Mouse (Mus musculus): ENCODE measurements around the gene Otulin. TPM values are rescaled to one million over a fixed set of nuclear protein-coding genes. Genes with fewer than 3 reads are reported as not detected.

Otulin gene
- polyA plus RNA-seq, 1 experiment from 2014 or later = 31.4 TPM

DNA sequence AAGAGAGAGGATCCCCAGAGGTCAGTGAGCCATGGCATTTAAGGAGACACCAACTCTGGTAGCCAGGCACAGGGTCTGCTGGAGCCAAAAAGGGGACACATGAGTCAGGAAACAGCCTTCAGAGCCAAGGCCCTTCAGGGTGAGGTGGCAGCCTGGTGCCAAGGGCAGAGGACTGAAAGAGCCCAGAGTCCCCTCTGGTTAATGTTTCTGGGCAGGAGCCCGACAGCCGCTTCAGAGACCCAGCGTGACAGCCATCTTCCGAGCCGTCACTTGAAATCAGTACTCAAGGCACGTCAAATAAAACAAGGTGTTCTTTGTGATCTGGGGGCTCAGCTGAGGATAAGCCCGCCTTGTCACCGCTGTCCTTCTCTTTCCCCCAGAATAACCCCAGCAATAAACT lies 59.3 kb downstream of the Otulin start:
- Histone ChIP-seq H3K4me2 (replicated peaks) (no peak overlapping the region), H3K9me3 (ENCODE audit: control insufficient read depth, low read length) (no peaks in the 10 kb centered on the region), H3K4me3 (replicated peaks; ENCODE audit: low read length) (no peak overlapping the region), H3K27me3 (ENCODE audit: control insufficient read depth, insufficient read depth, low read length) (no peaks in the 10 kb centered on the region), H3K4me1 (replicated peaks; ENCODE audit: control insufficient read depth, insufficient read depth, low read length) (no peaks in the 10 kb centered on the region), H3K9ac (no peak overlapping the region), H3K27ac (no peak overlapping the region), H3K36me3 (replicated peaks; ENCODE audit: control insufficient read depth, insufficient read depth) (peaks cover 79% of the 10 kb centered on the region)
- no peak for ATAC-seq (ENCODE audit: low FRiP score)
- 78% methylated on average over 8 of the region's 8 CpGs for WGBS
- no peak for DNase-seq (ENCODE audit: low spot score)

DNA sequence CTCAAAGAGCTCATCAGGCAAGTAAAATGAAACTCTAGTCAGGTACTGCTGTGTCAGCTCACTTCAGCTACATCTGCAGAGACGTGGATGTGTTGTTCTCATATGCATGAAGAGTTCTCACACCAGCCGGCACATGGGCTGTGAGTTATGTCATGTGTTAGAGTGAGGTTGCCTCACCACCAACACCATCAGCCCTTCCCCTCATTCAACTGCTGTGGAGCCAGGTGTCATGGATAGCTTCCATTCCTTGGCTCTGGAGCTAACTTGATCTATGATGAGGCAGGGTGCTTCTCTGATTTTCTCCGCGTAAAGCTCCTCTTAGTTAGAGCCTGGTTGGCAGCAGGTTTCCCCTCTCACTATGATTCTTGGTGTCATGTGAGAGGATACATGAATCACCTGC lies 60.1 kb downstream of the Otulin start:
- H3K27me3 ChIP-seq (ENCODE audit: control insufficient read depth, insufficient read depth, low read length) = no peaks in the 10 kb centered on the region
- H3K4me2 ChIP-seq (replicated peaks) = no peak overlapping the region
- ATAC-seq (ENCODE audit: low FRiP score) (no peak), DNase-seq (ENCODE audit: low spot score) (no peak)
- H3K4me3 ChIP-seq (replicated peaks; ENCODE audit: low read length) = no peak overlapping the region
- H3K9ac ChIP-seq = no peak overlapping the region
- H3K27ac ChIP-seq = no peak overlapping the region
- no peaks in the 10 kb centered on the region for H3K4me1 ChIP-seq (replicated peaks; ENCODE audit: control insufficient read depth, insufficient read depth, low read length)
- no peaks in the 10 kb centered on the region for H3K9me3 ChIP-seq (ENCODE audit: control insufficient read depth, low read length)
- H3K36me3 ChIP-seq (replicated peaks; ENCODE audit: control insufficient read depth, insufficient read depth) = peaks cover 81% of the 10 kb centered on the region
- WGBS = 96% methylated on average over 4 of the region's 4 CpGs

DNA sequence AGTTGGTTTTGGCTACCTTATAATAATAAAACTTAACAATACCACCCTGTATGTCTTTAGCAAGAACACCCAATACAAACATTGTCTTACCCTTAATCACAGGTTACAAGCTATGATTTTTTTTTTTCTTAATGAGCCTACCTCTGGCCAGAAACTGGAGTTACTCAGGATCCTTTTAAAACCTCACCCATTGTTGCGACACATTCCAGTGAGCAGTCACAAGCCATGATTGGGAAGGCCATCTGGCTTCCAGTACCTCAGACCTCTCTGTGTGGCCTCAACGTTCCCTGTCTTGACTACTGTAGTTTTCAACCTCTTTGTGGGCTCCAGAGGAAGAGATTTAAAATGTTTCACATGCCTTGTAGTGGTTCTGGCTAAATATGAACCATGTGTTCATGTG lies 60.6 kb downstream of the Otulin start:
- H3K4me1 ChIP-seq (replicated peaks; ENCODE audit: control insufficient read depth, insufficient read depth, low read length) = no peaks in the 10 kb centered on the region
- whole genome bisulfite sequencing = 85% methylated on average over 2 of the region's 2 CpGs
- no peaks in the 10 kb centered on the region for H3K27me3 ChIP-seq (ENCODE audit: control insufficient read depth, insufficient read depth, low read length)
- no peak for ATAC-seq (ENCODE audit: low FRiP score)
- H3K36me3 ChIP-seq (replicated peaks; ENCODE audit: control insufficient read depth, insufficient read depth) = peaks cover 81% of the 10 kb centered on the region
- no peak for DNase-seq (ENCODE audit: low spot score)
- no peak overlapping the region for H3K4me2 ChIP-seq (replicated peaks)
- H3K9me3 ChIP-seq (ENCODE audit: control insufficient read depth, low read length) = no peaks in the 10 kb centered on the region
- H3K4me3 ChIP-seq (replicated peaks; ENCODE audit: low read length) = no peak overlapping the region
- no peak overlapping the region for H3K27ac ChIP-seq
- no peak overlapping the region for H3K9ac ChIP-seq

DNA sequence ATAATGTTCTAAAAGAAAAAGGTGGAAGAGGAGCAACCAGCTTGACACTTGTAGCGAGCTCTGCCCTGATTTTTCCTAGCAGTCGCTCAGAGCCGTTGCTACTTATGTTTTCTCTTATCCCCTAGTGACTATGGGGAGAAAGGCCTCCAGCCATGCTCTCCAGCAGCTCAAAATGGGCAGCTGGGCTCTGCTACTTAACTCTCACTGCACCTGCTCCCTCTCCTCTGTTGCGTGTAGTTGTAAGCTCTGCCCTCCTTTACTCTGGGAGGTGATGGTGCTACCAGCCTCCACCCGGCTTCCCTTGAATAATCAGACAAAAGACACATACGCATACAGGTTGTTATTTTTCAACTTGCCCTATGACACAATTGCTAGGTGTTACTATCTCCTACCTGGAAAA lies 62.1 kb downstream of the Otulin start:
- ATAC-seq (ENCODE audit: low FRiP score) = no peak
- WGBS = 72% methylated on average over 6 of the region's 6 CpGs
- H3K36me3 ChIP-seq (replicated peaks; ENCODE audit: control insufficient read depth, insufficient read depth) = peaks cover 77% of the 10 kb centered on the region

DNA sequence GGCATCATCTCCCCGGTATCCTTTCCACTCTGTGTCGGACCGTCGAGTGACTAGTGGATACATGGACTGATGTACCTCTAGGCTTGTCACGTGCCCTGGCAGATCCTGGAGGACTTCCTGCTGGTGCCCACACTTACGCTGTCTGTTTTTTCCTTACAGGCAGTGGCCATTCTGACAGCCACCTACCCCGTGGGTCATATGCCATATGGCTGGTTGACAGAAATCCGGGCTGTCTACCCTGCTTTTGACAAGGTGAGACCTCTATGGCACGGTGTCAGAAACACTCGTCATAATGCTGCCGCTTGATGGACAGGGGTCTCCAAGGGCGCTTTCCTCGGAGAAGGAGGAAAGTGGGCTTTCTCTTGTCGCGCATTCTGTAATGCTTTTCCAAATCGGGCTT lies 63.1 kb downstream of the Otulin start:
- H3K4me1 ChIP-seq (replicated peaks; ENCODE audit: control insufficient read depth, insufficient read depth, low read length) = no peaks in the 10 kb centered on the region
- H3K9me3 ChIP-seq (ENCODE audit: control insufficient read depth, low read length) = no peaks in the 10 kb centered on the region
- 84% methylated on average over 16 of the region's 16 CpGs for WGBS
- no peak overlapping the region for H3K9ac ChIP-seq
- H3K27ac ChIP-seq = no peak overlapping the region
- no peak overlapping the region for H3K4me2 ChIP-seq (replicated peaks)
- ATAC-seq (ENCODE audit: low FRiP score) (no peak), DNase-seq (ENCODE audit: low spot score) (no peak)
- no peaks in the 10 kb centered on the region for H3K27me3 ChIP-seq (ENCODE audit: control insufficient read depth, insufficient read depth, low read length)
- H3K36me3 ChIP-seq (replicated peaks; ENCODE audit: control insufficient read depth, insufficient read depth) = peaks cover 69% of the 10 kb centered on the region
- H3K4me3 ChIP-seq (replicated peaks; ENCODE audit: low read length) = no peak overlapping the region

More for the DNA sequence above, 62.1 kb downstream of the Otulin start:
- DNase-seq (ENCODE audit: low spot score) = no peak
- Histone ChIP-seq H3K9me3 (ENCODE audit: control insufficient read depth, low read length) (no peaks in the 10 kb centered on the region), H3K4me2 (replicated peaks) (no peak overlapping the region), H3K27me3 (ENCODE audit: control insufficient read depth, insufficient read depth, low read length) (no peaks in the 10 kb centered on the region), H3K9ac (no peak overlapping the region), H3K4me3 (replicated peaks; ENCODE audit: low read length) (no peak overlapping the region), H3K4me1 (replicated peaks; ENCODE audit: control insufficient read depth, insufficient read depth, low read length) (no peaks in the 10 kb centered on the region), H3K27ac (no peak overlapping the region)

DNA sequence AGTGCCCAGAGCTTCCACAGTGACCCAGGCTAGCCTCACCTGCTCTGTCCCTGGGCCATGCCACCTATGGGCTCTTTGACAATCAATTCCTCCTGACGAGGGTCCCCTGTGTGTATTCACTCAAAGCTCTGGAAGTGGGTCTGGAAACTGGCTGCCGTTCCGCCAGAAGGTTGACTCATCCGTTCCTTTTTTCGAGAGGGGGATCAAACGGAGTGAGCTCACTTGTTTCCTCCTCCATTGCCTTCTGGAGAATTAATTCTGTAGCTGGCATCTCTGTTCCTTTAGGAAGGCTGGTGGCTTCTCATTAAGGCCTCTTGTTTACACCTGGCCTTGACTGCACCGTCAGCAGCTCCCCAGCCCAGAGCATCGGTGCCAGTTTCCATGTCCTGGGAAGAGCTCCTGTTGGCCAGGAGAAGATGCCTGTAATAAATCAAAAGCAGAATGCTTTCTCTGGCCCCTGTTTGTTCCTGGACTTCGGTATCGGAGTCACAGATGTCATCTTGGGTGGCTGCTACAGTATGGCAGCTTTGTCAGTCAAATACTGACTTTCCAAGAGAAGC lies 64.8 kb downstream of the Otulin start:
- no peak for ATAC-seq (ENCODE audit: low FRiP score)
- 91% methylated on average over 10 of the region's 10 CpGs for WGBS
- DNase-seq (ENCODE audit: low spot score) = no peak
- Histone ChIP-seq H3K4me3 (replicated peaks; ENCODE audit: low read length) (no peak overlapping the region), H3K9me3 (ENCODE audit: control insufficient read depth, low read length) (no peaks in the 10 kb centered on the region), H3K4me2 (replicated peaks) (no peak overlapping the region), H3K4me1 (replicated peaks; ENCODE audit: control insufficient read depth, insufficient read depth, low read length) (no peaks in the 10 kb centered on the region), H3K9ac (no peak overlapping the region), H3K36me3 (replicated peaks; ENCODE audit: control insufficient read depth, insufficient read depth) (peaks cover 55% of the 10 kb centered on the region), H3K27me3 (ENCODE audit: control insufficient read depth, insufficient read depth, low read length) (no peaks in the 10 kb centered on the region), H3K27ac (no peak overlapping the region)

DNA sequence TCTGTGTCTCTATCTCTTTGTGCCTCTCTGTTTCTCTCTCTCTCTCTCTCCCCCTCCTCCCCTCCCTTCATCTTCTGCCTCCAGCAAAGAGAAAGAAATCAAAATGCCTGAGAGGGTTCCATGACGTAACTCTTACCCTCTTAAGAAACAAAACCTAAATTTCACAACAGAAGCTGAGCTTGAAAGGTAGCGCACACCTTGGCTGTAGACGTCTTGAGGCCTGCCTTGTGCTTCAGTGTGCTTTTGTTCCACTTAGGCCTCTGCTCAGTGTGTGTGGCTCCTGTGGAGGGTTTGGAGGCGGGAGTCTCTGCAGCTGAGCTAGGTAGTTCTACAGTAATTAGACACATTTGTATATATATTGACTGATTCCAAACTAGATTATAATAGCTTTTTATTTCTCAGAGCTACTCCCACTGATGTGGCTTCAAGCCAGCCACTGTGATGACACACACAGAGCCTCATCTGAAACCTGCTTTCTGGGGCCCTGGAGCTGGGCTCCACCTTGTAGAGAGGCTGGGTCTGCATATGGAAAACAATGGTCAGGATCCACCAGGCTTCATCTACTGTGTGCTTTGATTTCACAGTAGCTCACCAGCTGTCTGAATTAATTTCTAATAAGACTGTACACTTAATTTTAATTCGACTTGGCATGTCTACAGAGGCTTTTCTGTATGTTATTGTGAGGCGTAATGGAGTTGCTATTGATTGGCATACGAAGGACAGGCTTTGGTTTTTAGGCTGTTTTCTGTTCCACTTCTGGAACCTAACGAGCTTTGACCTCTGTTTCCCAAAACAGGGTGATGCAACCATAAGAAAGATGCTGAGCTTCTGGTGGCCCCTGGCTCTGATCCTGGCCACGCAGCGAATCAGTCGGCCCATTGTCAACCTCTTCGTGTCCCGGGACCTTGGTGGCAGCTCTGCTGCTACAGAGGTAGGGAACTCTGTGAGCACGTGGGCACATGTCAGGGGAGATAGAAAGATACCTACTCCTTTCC lies 66.1 kb downstream of the Otulin start:
- no peaks in the 10 kb centered on the region for H3K4me1 ChIP-seq (replicated peaks; ENCODE audit: control insufficient read depth, insufficient read depth, low read length)
- H3K9me3 ChIP-seq (ENCODE audit: control insufficient read depth, low read length) = no peaks in the 10 kb centered on the region
- H3K4me2 ChIP-seq (replicated peaks) = no peak overlapping the region
- DNase-seq (ENCODE audit: low spot score) (no peak), ATAC-seq (ENCODE audit: low FRiP score) (0 out of 2 replicates have a peak, but pooled peaks have one; percentile 39)
- H3K4me3 ChIP-seq (replicated peaks; ENCODE audit: low read length) = no peak overlapping the region
- H3K36me3 ChIP-seq (replicated peaks; ENCODE audit: control insufficient read depth, insufficient read depth) = peaks cover 51% of the 10 kb centered on the region
- 80% methylated on average over 14 of the region's 14 CpGs for WGBS
- H3K9ac ChIP-seq = no peak overlapping the region
- peak overlapping the region; percentile 24; the same call in 1 of the 2 replicates for H3K27ac ChIP-seq
- no peaks in the 10 kb centered on the region for H3K27me3 ChIP-seq (ENCODE audit: control insufficient read depth, insufficient read depth, low read length)

DNA sequence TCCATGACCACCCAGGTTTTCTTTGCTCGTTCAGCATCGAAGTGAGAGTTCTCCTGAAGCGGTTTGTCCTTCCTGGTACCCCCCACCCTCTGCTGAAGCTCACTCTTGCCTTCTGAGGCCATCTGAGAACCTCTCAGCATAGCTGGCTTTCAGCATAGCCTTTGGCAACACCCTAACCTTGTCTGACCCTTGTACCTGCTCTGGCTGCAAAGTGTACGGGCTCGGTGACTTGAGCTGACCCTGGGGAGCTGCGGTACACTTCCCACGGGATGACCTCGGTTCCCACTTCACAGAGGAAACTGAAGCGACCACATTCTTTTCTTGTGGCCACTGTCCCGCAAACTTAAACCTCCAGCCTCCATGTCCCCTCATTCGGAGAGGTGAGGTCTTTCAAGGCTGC lies 70.2 kb downstream of the Otulin start:
- H3K9me3 ChIP-seq (ENCODE audit: control insufficient read depth, low read length) = no peaks in the 10 kb centered on the region

DNA sequence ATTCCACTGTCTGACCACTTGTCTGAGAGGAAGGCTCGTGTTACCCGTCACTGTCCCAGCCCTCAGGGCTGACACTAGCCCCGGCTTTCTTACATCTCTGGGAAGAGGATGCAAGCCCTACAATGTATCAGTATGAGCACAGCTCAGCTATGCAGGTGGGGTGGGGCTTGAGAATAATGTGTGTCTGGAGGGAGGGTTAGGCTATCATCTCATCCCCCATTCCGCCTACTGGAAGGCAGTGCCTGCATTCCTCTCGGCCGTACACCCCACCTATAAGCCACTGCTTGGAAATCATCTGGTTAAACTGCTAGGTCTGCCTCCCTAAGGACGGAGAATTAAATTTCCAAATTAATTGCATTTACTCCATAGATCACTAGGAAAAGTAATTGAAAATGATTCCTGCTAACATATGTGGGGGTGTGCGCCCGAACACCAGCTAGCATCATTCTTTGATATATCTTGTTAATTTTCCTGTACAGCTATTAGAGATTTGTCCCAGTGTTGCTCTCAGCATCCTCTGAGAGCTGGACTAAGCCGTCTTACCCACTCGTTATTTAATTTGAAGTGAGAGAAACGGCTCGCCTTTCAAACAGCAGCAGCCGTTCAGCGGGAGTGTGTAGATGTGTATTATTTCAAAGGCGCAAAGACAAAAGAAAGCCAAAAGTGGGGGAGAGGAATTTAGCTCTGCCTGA lies 71.9 kb downstream of the Otulin start:
- H3K4me2 ChIP-seq (replicated peaks) = no peak overlapping the region; the same call in 1 of the 2 replicates
- DNase-seq (ENCODE audit: low spot score) (peak; percentile 66), ATAC-seq (ENCODE audit: low FRiP score) (peak; percentile 78)
- WGBS = 45% methylated on average over 16 of the region's 16 CpGs
- H3K4me1 ChIP-seq (replicated peaks; ENCODE audit: control insufficient read depth, insufficient read depth, low read length) = peaks cover 9% of the 10 kb centered on the region
- H3K9me3 ChIP-seq (ENCODE audit: control insufficient read depth, low read length) = no peaks in the 10 kb centered on the region
- no peaks in the 10 kb centered on the region for H3K27me3 ChIP-seq (ENCODE audit: control insufficient read depth, insufficient read depth, low read length)
- peak overlapping the region; percentile 15 for H3K27ac ChIP-seq
- H3K36me3 ChIP-seq (replicated peaks; ENCODE audit: control insufficient read depth, insufficient read depth) = peaks cover 20% of the 10 kb centered on the region
- no peak overlapping the region for H3K9ac ChIP-seq
- H3K4me3 ChIP-seq (replicated peaks; ENCODE audit: low read length) = no peak overlapping the region

More for the DNA sequence above, 70.2 kb downstream of the Otulin start:
- H3K27me3 ChIP-seq (ENCODE audit: control insufficient read depth, insufficient read depth, low read length) = no peaks in the 10 kb centered on the region
- H3K4me1 ChIP-seq (replicated peaks; ENCODE audit: control insufficient read depth, insufficient read depth, low read length) = peaks cover 9% of the 10 kb centered on the region
- DNase-seq (ENCODE audit: low spot score) (no peak), ATAC-seq (ENCODE audit: low FRiP score) (no peak)
- no peak overlapping the region for H3K4me3 ChIP-seq (replicated peaks; ENCODE audit: low read length)
- 87% methylated on average over 11 of the region's 11 CpGs for WGBS
- H3K36me3 ChIP-seq (replicated peaks; ENCODE audit: control insufficient read depth, insufficient read depth) = peaks cover 25% of the 10 kb centered on the region
- H3K4me2 ChIP-seq (replicated peaks) = no peak overlapping the region
- no peak overlapping the region for H3K9ac ChIP-seq
- H3K27ac ChIP-seq = no peak overlapping the region

All from hindbrain, embryonic 14.5 days (tissue).